Mouse (Mus musculus) testis, adult 2 months (tissue): ENCODE results near the gene Emc3.

Experiments
- CTCF ChIP-seq: fragments of 200-500 bp; IDR thresholded peaks from 2 replicates; pipeline ENCODE4 v1.5.1; 2012; ENCODE audit warnings: low read depth, mild to moderate bottlenecking, inconsistent platforms, low read length, moderate library complexity; ENCODE audit not compliant: control insufficient read depth, insufficient read depth, insufficient replicate concordance
- POLR2A ChIP-seq: fragments of 200-500 bp; IDR thresholded peaks from 2 replicates; pipeline ENCODE4 v1.6.1; 2012; ENCODE audit warnings: low read depth, mild to moderate bottlenecking, inconsistent platforms, low read length, moderate library complexity; ENCODE audit not compliant: control insufficient read depth

GRCm38 (mm10) chr6:113502801-113503200, 28.7 kb downstream of the Emc3 start:
- TF ChIP-seq POLR2A = no peak
- no peak for TF ChIP-seq CTCF
